Mouse (Mus musculus) E14TG2a.4 (cell line): ENCODE measurements at regions not wholly inside any gene's neighbourhood (a gene's known extent, or its start where the extent isn't known, plus 50 kb on each side); places are given as distances from the start of the nearest gene placed in this dataset.
"Not testable (repeated sequence)": the region's sequence is repeated elsewhere in the genome, so short reads cannot be mapped to it uniquely, and the experiment has no call there.

Experiments
- H3K27me3 ChIP-seq: 2 replicates; pipeline ENCODE4 v1.6.1; 2014; ENCODE audit warnings: low read length, control low read depth; ENCODE audit not compliant: insufficient read depth
- H3K36me3 ChIP-seq: 2 replicates; pipeline ENCODE4 v1.6.1; 2014; ENCODE audit warnings: low read length, control low read depth; ENCODE audit not compliant: insufficient read depth
- H3K4me1 ChIP-seq: replicated peaks from 2 replicates; pipeline ENCODE4 v1.6.1; 2014; ENCODE audit warnings: low read depth, low read length, control low read depth
- H3K4me3 ChIP-seq: replicated peaks from 2 replicates; pipeline ENCODE4 v1.5.1; 2014; ENCODE audit warnings: mild to moderate bottlenecking, low read length
- H3K9me3 ChIP-seq: 2 replicates; pipeline ENCODE4 v1.6.1; 2014; ENCODE audit warnings: low read length, control low read depth
- CTCF ChIP-seq: conservative IDR thresholded peaks from 2 replicates; pipeline ENCODE4 v1.5.1; 2014; ENCODE audit warnings: low read length
- NANOG ChIP-seq: IDR thresholded peaks from 2 replicates; pipeline ENCODE4 v1.6.1; 2014; ENCODE audit warnings: borderline replicate concordance, low read length, mixed read lengths
- POU5F1 ChIP-seq: IDR thresholded peaks from 2 replicates; pipeline ENCODE4 v1.6.1; 2014; ENCODE audit warnings: low read length, borderline replicate concordance

DNA sequence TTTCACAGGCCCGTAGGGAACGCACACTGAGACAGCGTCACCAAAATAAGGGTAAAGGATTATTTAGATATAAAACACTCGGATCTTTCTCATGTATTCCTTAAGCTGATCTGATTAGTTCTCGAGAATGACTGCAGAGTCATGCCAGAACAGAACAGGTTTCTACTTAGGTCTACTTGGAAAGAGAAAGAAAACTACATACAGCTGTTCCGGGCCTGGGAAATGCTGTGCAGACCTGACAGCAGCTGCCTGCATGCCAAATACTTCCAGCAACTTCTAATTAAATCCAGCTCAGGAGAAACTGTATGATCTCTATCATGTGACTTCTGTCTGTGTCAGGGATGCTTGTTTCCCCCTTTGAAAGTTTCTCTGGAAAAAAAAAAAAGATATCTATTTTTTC is 193.8 kb upstream of the Fbxl7 start:
- TF ChIP-seq POU5F1, result no peak
- TF ChIP-seq NANOG, result no peak
- no peak for TF ChIP-seq CTCF
- no peaks in the 10 kb centered on the region for H3K9me3 ChIP-seq
- no peaks in the 10 kb centered on the region for H3K4me1 ChIP-seq
- no peak overlapping the region for H3K4me3 ChIP-seq
- H3K36me3 ChIP-seq, result no peaks in the 10 kb centered on the region
- H3K27me3 ChIP-seq, result no peaks in the 10 kb centered on the region

DNA sequence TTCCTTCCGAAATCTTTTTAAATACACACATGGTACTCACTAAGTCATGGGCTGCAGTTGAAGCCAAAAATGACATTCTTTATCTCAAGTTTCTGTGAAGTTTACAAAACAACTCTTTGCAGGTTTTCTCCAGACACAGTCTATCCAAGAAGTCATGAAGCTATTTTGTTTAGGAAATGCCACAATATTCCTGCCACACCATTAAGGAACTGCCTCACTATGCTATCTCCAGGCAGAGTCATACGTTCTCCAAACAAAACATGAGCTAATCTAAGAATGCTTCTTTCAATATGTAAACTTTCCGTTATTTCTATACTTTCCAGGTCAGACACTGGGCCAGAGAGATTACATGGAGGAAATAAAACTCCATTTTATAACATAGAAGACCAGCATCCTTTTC is 198.7 kb upstream of the Fbxl7 start:
- H3K4me1 ChIP-seq, result no peaks in the 10 kb centered on the region
- H3K4me3 ChIP-seq, result no peak overlapping the region
- no peaks in the 10 kb centered on the region for H3K36me3 ChIP-seq
- no peaks in the 10 kb centered on the region for H3K9me3 ChIP-seq
- no peak for TF ChIP-seq NANOG
- no peaks in the 10 kb centered on the region for H3K27me3 ChIP-seq

GRCm38 (mm10) chr15:27095231-27095630 is 199.9 kb upstream of the Fbxl7 start:
- Histone ChIP-seq H3K36me3 (no peaks in the 10 kb centered on the region), H3K9me3 (no peaks in the 10 kb centered on the region), H3K4me1 (no peaks in the 10 kb centered on the region), H3K4me3 (no peak overlapping the region), H3K27me3 (no peaks in the 10 kb centered on the region)
- no peak for TF ChIP-seq POU5F1
- TF ChIP-seq NANOG, result no peak
- TF ChIP-seq CTCF, result no peak

DNA sequence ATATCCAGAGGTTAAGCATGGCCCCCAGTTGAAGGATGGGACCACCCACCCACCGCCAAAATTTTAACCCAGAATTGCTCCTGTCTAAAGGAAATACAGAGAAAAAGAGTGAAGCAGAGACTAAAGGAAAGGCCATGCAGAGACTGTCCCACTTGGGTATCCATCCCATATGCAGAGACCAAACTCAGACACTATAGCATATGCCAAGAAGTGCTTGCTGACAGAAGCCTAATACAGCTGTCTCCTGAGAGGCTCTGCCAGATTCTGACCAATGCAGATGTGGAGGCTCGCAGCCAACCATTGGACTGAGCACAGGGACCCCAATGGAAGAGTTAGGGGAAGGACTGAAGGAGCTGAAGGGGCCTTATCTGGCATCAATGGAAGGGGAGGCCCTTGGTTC is 206.2 kb upstream of the Fbxl7 start:
- not testable (repeated sequence) for H3K4me1 ChIP-seq, H3K27me3 ChIP-seq, H3K36me3 ChIP-seq

GRCm38 (mm10) chr15:27109130-27109529 is 213.8 kb upstream of the Fbxl7 start:
- no peak overlapping the region for H3K4me3 ChIP-seq
- TF ChIP-seq CTCF (no peak), POU5F1 (no peak), NANOG (no peak)
- no peaks in the 10 kb centered on the region for H3K4me1 ChIP-seq

More for the DNA sequence above, 206.2 kb upstream of the Fbxl7 start:
- H3K4me3 ChIP-seq, H3K9me3 ChIP-seq: not testable (repeated sequence)

GRCm38 (mm10) chr15:27129697-27130096 is 234.3 kb upstream of the Fbxl7 start:
- TF ChIP-seq NANOG (peak; percentile 95), POU5F1 (no peak), CTCF (no peak)
- Histone ChIP-seq H3K27me3 (no peaks in the 10 kb centered on the region), H3K4me3 (no peak overlapping the region), H3K36me3 (0 out of 2 replicates have a peak, but pooled peaks cover 4% of the 10 kb centered on the region), H3K4me1 (peaks cover 23% of the 10 kb centered on the region), H3K9me3 (peaks cover 29% of the 10 kb centered on the region)

More at GRCm38 (mm10) chr15:27109130-27109529, 213.8 kb upstream of the Fbxl7 start:
- Histone ChIP-seq H3K36me3 (no peaks in the 10 kb centered on the region), H3K9me3 (no peaks in the 10 kb centered on the region), H3K27me3 (no peaks in the 10 kb centered on the region)

- TF ChIP-seq NANOG (0 out of 2 replicates have a peak, but pooled peaks have one; percentile 14), CTCF (no peak), POU5F1 (no peak; the same call in 1 of the 2 replicates)
- Histone ChIP-seq H3K9me3 (peaks cover 32% of the 10 kb centered on the region), H3K4me1 (peaks cover 22% of the 10 kb centered on the region), H3K27me3 (no peaks in the 10 kb centered on the region), H3K36me3 (0 out of 2 replicates have a peak, but pooled peaks cover 4% of the 10 kb centered on the region), H3K4me3 (no peak overlapping the region)
These were observed 237.4 kb upstream of the Fbxl7 start for GRCm38 (mm10) chr15:27132761-27133160.

- Histone ChIP-seq H3K4me3 (no peak overlapping the region), H3K9me3 (peaks cover 25% of the 10 kb centered on the region), H3K27me3 (no peaks in the 10 kb centered on the region), H3K36me3 (0 out of 2 replicates have a peak, but pooled peaks cover 4% of the 10 kb centered on the region), H3K4me1 (peaks cover 6% of the 10 kb centered on the region)
- TF ChIP-seq POU5F1 (no peak), NANOG (no peak), CTCF (no peak)
These were observed 242.2 kb upstream of the Fbxl7 start for GRCm38 (mm10) chr15:27137580-27137979.

- H3K36me3 ChIP-seq, result no peaks in the 10 kb centered on the region
- no peaks in the 10 kb centered on the region for H3K27me3 ChIP-seq
- no peak overlapping the region for H3K4me3 ChIP-seq
- TF ChIP-seq CTCF (no peak), POU5F1 (no peak), NANOG (no peak)
- H3K4me1 ChIP-seq, result no peaks in the 10 kb centered on the region
- H3K9me3 ChIP-seq, result no peaks in the 10 kb centered on the region
These were observed 250.5 kb upstream of the Fbxl7 start for GRCm38 (mm10) chr15:27145860-27146259.
